Mouse (Mus musculus): ENCODE measurements around the gene Serp2. TPM values are rescaled to one million over a fixed set of nuclear protein-coding genes. Genes with fewer than 3 reads are reported as not detected.

Gene Serp2
- polyA plus RNA-seq, 1 experiment: 3.7 TPM

DNA sequence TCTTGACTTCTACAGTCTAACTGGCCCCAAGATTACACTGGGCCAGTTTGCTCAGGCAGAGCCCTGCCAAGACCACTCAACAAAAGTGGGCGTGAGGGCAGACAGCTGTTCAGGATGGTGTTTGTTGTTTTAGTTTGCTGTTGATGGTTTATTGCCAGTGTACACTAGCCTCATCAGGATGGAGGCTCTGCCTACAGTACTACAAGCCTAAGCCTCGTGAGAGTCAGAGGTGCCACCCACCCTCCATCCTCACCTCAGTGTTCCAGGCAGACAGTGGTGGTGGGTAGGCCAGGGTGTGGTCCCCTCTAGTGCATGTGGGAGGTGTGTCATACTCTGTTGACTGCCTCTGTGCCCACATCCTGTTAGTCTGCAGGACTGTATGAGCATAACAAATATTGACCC is 23.0 kb upstream of the Serp2 start:
- DNase-seq: no peak
- Histone ChIP-seq H3K27me3 (ENCODE audit: control insufficient read depth, insufficient read depth, low read length) (no peaks in the 10 kb centered on the region), H3K4me1 (replicated peaks; ENCODE audit: control insufficient read depth, insufficient read depth, low read length) (peaks cover 6% of the 10 kb centered on the region), H3K27ac (ENCODE audit: control insufficient read depth, insufficient read depth, low read length) (no peak overlapping the region), H3K4me3 (ENCODE audit: control insufficient read depth, insufficient read depth, low read length) (no peak overlapping the region), H3K36me3 (ENCODE audit: control insufficient read depth, insufficient read depth, low read length) (no peaks in the 10 kb centered on the region)
- TF ChIP-seq POLR2A (IDR thresholded peaks at IDR 0.05; ENCODE audit: control insufficient read depth, extremely low read depth, insufficient read depth, low read length, poor library complexity) (no peak), CTCF (IDR thresholded peaks at IDR 0.05; ENCODE audit: borderline replicate concordance, control insufficient read depth, extremely low read depth, insufficient read depth, low read length, poor library complexity) (no peak)
- WGBS: 65% methylated on average over 2 of the region's 2 CpGs

GRCm38 (mm10) chr14:76577840-76578239 is 21.2 kb upstream of the Serp2 start:
- no peak overlapping the region for H3K4me3 ChIP-seq (ENCODE audit: control insufficient read depth, insufficient read depth, low read length)
- WGBS: 91% methylated on average over 2 of the region's 2 CpGs
- DNase-seq: no peak
- peaks cover 6% of the 10 kb centered on the region for H3K4me1 ChIP-seq (replicated peaks; ENCODE audit: control insufficient read depth, insufficient read depth, low read length)
- H3K27ac ChIP-seq (ENCODE audit: control insufficient read depth, insufficient read depth, low read length): no peak overlapping the region
- no peak for TF ChIP-seq CTCF (IDR thresholded peaks at IDR 0.05; ENCODE audit: borderline replicate concordance, control insufficient read depth, extremely low read depth, insufficient read depth, low read length, poor library complexity)
- TF ChIP-seq POLR2A (IDR thresholded peaks at IDR 0.05; ENCODE audit: control insufficient read depth, extremely low read depth, insufficient read depth, low read length, poor library complexity): no peak
- no peaks in the 10 kb centered on the region for H3K36me3 ChIP-seq (ENCODE audit: control insufficient read depth, insufficient read depth, low read length)
- H3K27me3 ChIP-seq (ENCODE audit: control insufficient read depth, insufficient read depth, low read length): no peaks in the 10 kb centered on the region

DNA sequence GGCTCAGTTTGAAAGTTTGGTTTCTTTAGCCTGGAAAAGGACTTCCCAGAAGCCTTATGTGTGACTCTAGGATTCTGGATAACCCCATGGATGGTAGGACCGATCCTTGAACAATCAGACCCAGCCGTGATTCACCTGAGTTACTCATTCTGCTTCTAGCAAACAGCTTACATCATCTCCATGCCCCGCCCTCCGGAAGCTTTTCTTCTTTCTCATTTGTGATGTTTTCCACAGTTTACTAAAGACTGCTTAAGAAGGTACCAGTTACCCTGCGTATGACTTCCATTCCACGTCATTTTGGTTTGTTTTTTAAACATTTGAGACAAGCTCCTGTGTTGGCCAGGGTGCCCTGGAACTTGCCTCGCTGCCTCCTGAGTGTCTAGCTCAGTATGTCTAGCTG is 13.6 kb upstream of the Serp2 start:
- TF ChIP-seq CTCF (IDR thresholded peaks at IDR 0.05; ENCODE audit: borderline replicate concordance, control insufficient read depth, extremely low read depth, insufficient read depth, low read length, poor library complexity) (no peak), POLR2A (IDR thresholded peaks at IDR 0.05; ENCODE audit: control insufficient read depth, extremely low read depth, insufficient read depth, low read length, poor library complexity) (no peak)
- Histone ChIP-seq H3K4me1 (replicated peaks; ENCODE audit: control insufficient read depth, insufficient read depth, low read length) (peaks cover 35% of the 10 kb centered on the region), H3K36me3 (ENCODE audit: control insufficient read depth, insufficient read depth, low read length) (no peaks in the 10 kb centered on the region), H3K27ac (ENCODE audit: control insufficient read depth, insufficient read depth, low read length) (no peak overlapping the region), H3K27me3 (ENCODE audit: control insufficient read depth, insufficient read depth, low read length) (no peaks in the 10 kb centered on the region), H3K4me3 (ENCODE audit: control insufficient read depth, insufficient read depth, low read length) (no peak overlapping the region)
- DNase-seq: no peak
- 82% methylated on average over 7 of the region's 7 CpGs for WGBS

DNA sequence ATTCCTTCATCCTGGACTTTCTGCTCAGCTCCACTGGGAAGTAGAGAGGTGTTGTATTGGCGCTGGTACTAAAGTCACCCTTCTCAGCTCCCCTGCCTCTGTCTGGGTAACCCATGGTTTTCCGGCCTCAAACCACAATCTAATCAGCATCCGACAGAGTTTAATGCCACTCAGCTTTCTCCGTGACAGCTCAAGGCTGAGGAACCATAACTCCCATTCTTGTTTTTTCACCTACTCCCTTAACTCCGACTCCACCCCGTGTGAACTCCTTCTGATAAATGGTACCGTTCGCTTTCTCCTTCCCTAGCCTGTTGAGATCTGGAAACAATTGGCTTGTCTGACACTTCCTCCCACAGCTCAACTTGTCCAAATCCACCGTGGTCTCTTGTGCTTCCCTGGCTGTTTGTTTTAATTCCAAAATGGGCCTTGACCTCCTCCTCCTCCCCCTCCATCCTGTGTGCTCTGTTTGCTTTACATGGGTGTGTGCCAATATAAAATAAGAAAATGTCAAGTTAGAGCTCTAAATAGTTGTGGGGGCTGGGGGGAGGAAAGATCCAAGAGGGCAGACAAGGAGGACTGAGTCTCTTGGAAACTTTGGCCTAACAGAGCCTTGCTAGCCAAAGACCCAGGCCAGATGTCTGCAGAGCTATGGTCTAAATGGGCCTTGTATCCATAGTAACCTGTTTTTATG is 12.7 kb upstream of the Serp2 start:
- 6% methylated on average over 9 of the region's 9 CpGs for WGBS
- TF ChIP-seq CTCF (IDR thresholded peaks at IDR 0.05; ENCODE audit: borderline replicate concordance, control insufficient read depth, extremely low read depth, insufficient read depth, low read length, poor library complexity): no peak
- TF ChIP-seq POLR2A (IDR thresholded peaks at IDR 0.05; ENCODE audit: control insufficient read depth, extremely low read depth, insufficient read depth, low read length, poor library complexity): no peak
- Histone ChIP-seq H3K36me3 (ENCODE audit: control insufficient read depth, insufficient read depth, low read length) (no peaks in the 10 kb centered on the region), H3K27me3 (ENCODE audit: control insufficient read depth, insufficient read depth, low read length) (no peaks in the 10 kb centered on the region), H3K4me3 (ENCODE audit: control insufficient read depth, insufficient read depth, low read length) (no peak overlapping the region), H3K27ac (ENCODE audit: control insufficient read depth, insufficient read depth, low read length) (no peak overlapping the region), H3K4me1 (replicated peaks; ENCODE audit: control insufficient read depth, insufficient read depth, low read length) (peaks cover 35% of the 10 kb centered on the region)
- peak; percentile 18 for DNase-seq

DNA sequence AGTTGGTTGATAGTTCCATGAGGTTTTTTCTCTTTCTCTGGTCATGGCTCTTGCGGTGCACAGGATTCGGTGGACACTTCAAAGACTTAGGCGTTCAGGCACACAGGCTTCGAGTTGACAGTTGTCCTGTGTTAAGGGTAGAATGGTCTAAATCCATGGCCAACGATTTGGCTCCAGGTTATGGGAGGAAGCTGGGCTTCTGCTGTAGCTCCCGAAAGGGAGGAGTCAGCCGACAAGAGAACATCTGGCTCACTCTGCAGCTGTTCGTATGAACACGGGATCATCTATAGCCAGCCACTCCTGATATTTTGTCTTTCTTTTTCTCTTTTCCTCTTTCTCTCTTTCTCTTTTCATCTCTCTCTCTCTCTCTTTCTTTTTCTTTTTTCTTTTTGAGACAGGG is 11.9 kb upstream of the Serp2 start:
- no peak for DNase-seq
- WGBS: 38% methylated on average over 9 of the region's 9 CpGs
- Histone ChIP-seq H3K27me3 (ENCODE audit: control insufficient read depth, insufficient read depth, low read length) (no peaks in the 10 kb centered on the region), H3K27ac (ENCODE audit: control insufficient read depth, insufficient read depth, low read length) (no peak overlapping the region), H3K4me3 (ENCODE audit: control insufficient read depth, insufficient read depth, low read length) (no peak overlapping the region), H3K4me1 (replicated peaks; ENCODE audit: control insufficient read depth, insufficient read depth, low read length) (peaks cover 35% of the 10 kb centered on the region), H3K36me3 (ENCODE audit: control insufficient read depth, insufficient read depth, low read length) (no peaks in the 10 kb centered on the region)
- TF ChIP-seq CTCF (IDR thresholded peaks at IDR 0.05; ENCODE audit: borderline replicate concordance, control insufficient read depth, extremely low read depth, insufficient read depth, low read length, poor library complexity) (no peak), POLR2A (IDR thresholded peaks at IDR 0.05; ENCODE audit: control insufficient read depth, extremely low read depth, insufficient read depth, low read length, poor library complexity) (no peak)

GRCm38 (mm10) chr14:76567280-76567679 is 10.6 kb upstream of the Serp2 start:
- TF ChIP-seq POLR2A (IDR thresholded peaks at IDR 0.05; ENCODE audit: control insufficient read depth, extremely low read depth, insufficient read depth, low read length, poor library complexity) (no peak), CTCF (IDR thresholded peaks at IDR 0.05; ENCODE audit: borderline replicate concordance, control insufficient read depth, extremely low read depth, insufficient read depth, low read length, poor library complexity) (no peak)
- H3K36me3 ChIP-seq (ENCODE audit: control insufficient read depth, insufficient read depth, low read length): no peaks in the 10 kb centered on the region
- no peaks in the 10 kb centered on the region for H3K27me3 ChIP-seq (ENCODE audit: control insufficient read depth, insufficient read depth, low read length)
- H3K4me1 ChIP-seq (replicated peaks; ENCODE audit: control insufficient read depth, insufficient read depth, low read length): peaks cover 35% of the 10 kb centered on the region
- H3K27ac ChIP-seq (ENCODE audit: control insufficient read depth, insufficient read depth, low read length): no peak overlapping the region
- DNase-seq: no peak
- H3K4me3 ChIP-seq (ENCODE audit: control insufficient read depth, insufficient read depth, low read length): no peak overlapping the region
- 81% methylated on average over 1 of the region's 1 CpGs for WGBS

Data from thymus, adult 2 months (tissue).